In the genomic region with DNA sequence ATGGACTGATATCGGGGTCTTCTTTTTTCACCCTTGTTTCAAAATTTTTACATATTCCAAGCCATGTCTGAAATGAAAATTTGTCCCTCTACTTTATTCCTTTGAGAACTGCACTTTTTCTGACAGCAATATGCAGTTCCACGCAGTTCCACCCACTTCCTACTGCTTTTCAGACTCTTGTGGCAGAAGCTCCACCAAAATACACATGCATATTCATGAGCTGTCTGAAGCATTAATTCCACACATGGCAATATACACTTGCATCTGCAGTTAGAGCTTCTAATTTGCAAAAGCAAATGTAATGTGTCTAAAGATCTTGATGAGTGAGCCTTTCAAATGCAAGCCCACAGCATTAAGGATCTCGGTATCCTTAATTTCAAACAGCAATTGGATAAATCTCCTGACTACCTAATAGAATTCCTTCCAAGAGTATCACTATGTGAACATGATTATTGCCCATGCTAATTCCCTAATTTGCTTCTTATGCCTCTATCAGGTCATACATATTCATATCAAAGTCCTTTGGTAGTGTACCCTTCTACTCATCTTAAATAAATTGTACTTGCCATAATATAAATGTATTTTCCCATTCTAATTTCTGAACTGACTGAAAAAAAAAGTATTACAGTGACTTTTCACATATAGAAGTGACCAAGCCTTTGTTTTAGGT, we compare ENCODE assay signal across 19 mouse cellular contexts.
DNase-seq lines count a peak whose midpoint lies in the region; ATAC-seq lines count a peak whose summit lies in the region.
"Had no signal": no experiment of that assay in that cellular context is flagged by ENCODE, and none has a peak within 500 bp of the region (broad histone marks: within the 10 kb centered on the region; RNA-seq: fewer than 3 reads in every experiment).

No protein-coding gene starts in this region.

- ATAC-seq in forebrain, embryonic 14.5 days = peak; percentile 95
- ATAC-seq in forebrain, embryonic 12.5 days (ENCODE audit: low FRiP score) = no peak
- ATAC-seq in forebrain, embryonic 16.5 days = peak; percentile 96
- peak; percentile 52; the same call in 1 of the 2 replicates for ATAC-seq in midbrain, embryonic 15.5 days (replicated peaks)

- no peaks in the 10 kb centered on the region for H3K27me3 ChIP-seq in forebrain, embryonic 14.5 days (replicated peaks; ENCODE audit: control insufficient read depth, insufficient read depth, low read length)
- H3K27me3 ChIP-seq in forebrain, embryonic 12.5 days = no peaks in the 10 kb centered on the region
- H3K27me3 ChIP-seq in forebrain, embryonic 16.5 days (replicated peaks; ENCODE audit: control insufficient read depth, insufficient read depth, low read length) = no peaks in the 10 kb centered on the region
- no peaks in the 10 kb centered on the region for H3K27me3 ChIP-seq in midbrain, embryonic 15.5 days (replicated peaks)
- H3K27me3 ChIP-seq: CH12.LX; hindbrain, embryonic 15.5 days; neural tube, embryonic 12.5 days had no signal

- H3K9ac ChIP-seq in forebrain, embryonic 14.5 days (ENCODE audit: low read length) = no peak overlapping the region
- H3K9ac ChIP-seq in forebrain, embryonic 12.5 days = no peak overlapping the region
- no peak overlapping the region for H3K9ac ChIP-seq in forebrain, embryonic 16.5 days (replicated peaks; ENCODE audit: low read depth, low read length)
- H3K9ac ChIP-seq in midbrain, embryonic 15.5 days = no peak overlapping the region
- H3K9ac ChIP-seq: hindbrain, embryonic 15.5 days; neural tube, embryonic 12.5 days had no signal

- no peak overlapping the region for H3K4me2 ChIP-seq in forebrain, embryonic 14.5 days (ENCODE audit: low read length)
- H3K4me2 ChIP-seq in forebrain, embryonic 12.5 days = no peak overlapping the region
- H3K4me2 ChIP-seq in forebrain, embryonic 16.5 days (ENCODE audit: low read length) = no peak overlapping the region
- H3K4me2 ChIP-seq in midbrain, embryonic 15.5 days = no peak overlapping the region
- H3K4me2 ChIP-seq: hindbrain, embryonic 15.5 days; neural tube, embryonic 12.5 days had no signal

- H3K9me3 ChIP-seq in forebrain, embryonic 14.5 days (replicated peaks; ENCODE audit: control insufficient read depth, low read length) = no peaks in the 10 kb centered on the region
- no peaks in the 10 kb centered on the region for H3K9me3 ChIP-seq in forebrain, embryonic 12.5 days
- H3K9me3 ChIP-seq in forebrain, embryonic 16.5 days (ENCODE audit: control insufficient read depth, low read length) = no peaks in the 10 kb centered on the region
- no peaks in the 10 kb centered on the region for H3K9me3 ChIP-seq in midbrain, embryonic 15.5 days
- H3K9me3 ChIP-seq: embryonic facial prominence, embryonic 10.5 days; hindbrain, embryonic 15.5 days; neural tube, embryonic 12.5 days had no signal

- no peaks in the 10 kb centered on the region for H3K36me3 ChIP-seq in forebrain, embryonic 14.5 days (ENCODE audit: control insufficient read depth, insufficient read depth, low read length)
- H3K36me3 ChIP-seq in forebrain, embryonic 12.5 days (replicated peaks) = no peaks in the 10 kb centered on the region
- no peaks in the 10 kb centered on the region for H3K36me3 ChIP-seq in forebrain, embryonic 16.5 days (ENCODE audit: control insufficient read depth, insufficient read depth)
- H3K36me3 ChIP-seq in midbrain, embryonic 15.5 days (replicated peaks) = no peaks in the 10 kb centered on the region
- H3K36me3 ChIP-seq: embryonic facial prominence, embryonic 10.5 days; hindbrain, embryonic 15.5 days; neural tube, embryonic 12.5 days had no signal

- H3K4me1 ChIP-seq in forebrain, embryonic 14.5 days (ENCODE audit: control insufficient read depth, insufficient read depth, low read length) = peaks cover 3% of the 10 kb centered on the region; the same call in 1 of the 2 replicates
- no peaks in the 10 kb centered on the region for H3K4me1 ChIP-seq in forebrain, embryonic 12.5 days
- peaks cover 6% of the 10 kb centered on the region for H3K4me1 ChIP-seq in forebrain, embryonic 16.5 days (replicated peaks; ENCODE audit: control insufficient read depth, insufficient read depth, low read length)
- H3K4me1 ChIP-seq in midbrain, embryonic 15.5 days = no peaks in the 10 kb centered on the region
- H3K4me1 ChIP-seq: embryonic facial prominence, embryonic 10.5 days; neural tube, embryonic 12.5 days had no signal

- peak; percentile 83 for DNase-seq in forebrain, embryonic 14.5 days (ENCODE audit: low spot score)
- DNase-seq in left cerebral cortex, adult 11 months (ENCODE audit: low spot score) = peak; percentile 68
- no peak for DNase-seq in left cerebral cortex, postnatal 4 days
- DNase-seq in cerebellum, adult 11-12 months = no peak
- DNase-seq in yolk sac, embryonic 10.5 days (ENCODE audit: low spot score) = no peak
- DNase-seq: adrenal gland, postnatal 25 days; cerebellum, adult 11 months; cerebellum, postnatal 36 days; kidney, adult 2 months; lung, postnatal 14 days; thymus, postnatal 4 days had no signal

- intact Hi-C loops in left cerebral cortex, postnatal 4 days (cut with DNase I) = loop anchor here (10.0 kb wide), 1 partner anchor 224 kb away; no protein-coding TSS in a partner anchor

- H3K4me3 ChIP-seq in forebrain, embryonic 14.5 days (ENCODE audit: low read depth, low read length) = no peak overlapping the region
- no peak overlapping the region for H3K4me3 ChIP-seq in forebrain, embryonic 12.5 days (replicated peaks)
- H3K4me3 ChIP-seq in forebrain, embryonic 16.5 days (replicated peaks; ENCODE audit: low read length) = no peak overlapping the region
- H3K4me3 ChIP-seq in midbrain, embryonic 15.5 days = no peak overlapping the region
- H3K4me3 ChIP-seq: embryonic facial prominence, embryonic 10.5 days; erythroblast, embryonic 14.5 days; hindbrain, embryonic 15.5 days; neural tube, embryonic 12.5 days had no signal

- WGBS in forebrain, embryonic 14.5 days = 58% methylated on average over 3 of the region's 3 CpGs
- 72% methylated on average over 3 of the region's 3 CpGs for WGBS in forebrain, embryonic 12.5 days
- WGBS in forebrain, embryonic 16.5 days = 46% methylated on average over 3 of the region's 3 CpGs
- WGBS in midbrain, embryonic 15.5 days = 63% methylated on average over 3 of the region's 3 CpGs

- H3K27ac ChIP-seq in forebrain, embryonic 14.5 days (ENCODE audit: low read depth, low read length) = no peak overlapping the region
- H3K27ac ChIP-seq in forebrain, embryonic 12.5 days = no peak overlapping the region
- no peak overlapping the region for H3K27ac ChIP-seq in forebrain, embryonic 16.5 days (ENCODE audit: low read length)
- H3K27ac ChIP-seq in midbrain, embryonic 15.5 days = no peak overlapping the region
- H3K27ac ChIP-seq: embryonic facial prominence, embryonic 10.5 days; hindbrain, embryonic 15.5 days; neural tube, embryonic 12.5 days had no signal

Comparison
In these comparisons a context has a peak if more than half of its experiments do, and no peak if none do; other contexts are left out.
1. DNase-seq: peak in forebrain, embryonic 14.5 days (single experiment) and left cerebral cortex, adult 11 months (single experiment); none in left cerebral cortex, postnatal 4 days (single experiment), cerebellum, adult 11-12 months (single experiment) and yolk sac, embryonic 10.5 days (single experiment).